Mouse (Mus musculus): ENCODE measurements around the gene Il20ra. TPM values are rescaled to one million over a fixed set of nuclear protein-coding genes. Genes with fewer than 3 reads are reported as not detected.
A peak's percentile ranks its signal among the peaks of the same experiment; 100 is the strongest.

Gene Il20ra
- polyA plus RNA-seq, 1 experiment = not detected

DNA sequence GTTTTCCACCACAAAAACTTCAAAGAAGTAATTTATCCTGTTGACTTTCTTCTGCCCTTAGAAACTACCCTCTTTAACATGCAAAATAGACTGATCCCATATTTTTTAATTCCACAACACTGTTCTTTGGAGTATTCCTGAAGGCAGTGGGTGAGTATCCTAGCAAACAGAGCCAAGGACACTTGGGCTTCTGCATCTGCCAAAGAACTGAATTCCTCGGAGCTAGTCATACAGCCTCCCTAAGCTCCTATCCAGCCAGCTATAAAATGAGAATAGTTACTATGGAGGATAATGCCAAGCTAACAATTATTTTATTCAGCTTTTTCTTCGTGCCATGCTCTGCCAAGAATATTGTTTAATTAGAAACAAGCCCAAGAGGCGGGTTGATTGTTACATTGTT, 9.9 kb downstream of the Il20ra start:
- no peak for TF ChIP-seq GATA1 (IDR thresholded peaks at IDR 0.05; ENCODE audit: low read length)

DNA sequence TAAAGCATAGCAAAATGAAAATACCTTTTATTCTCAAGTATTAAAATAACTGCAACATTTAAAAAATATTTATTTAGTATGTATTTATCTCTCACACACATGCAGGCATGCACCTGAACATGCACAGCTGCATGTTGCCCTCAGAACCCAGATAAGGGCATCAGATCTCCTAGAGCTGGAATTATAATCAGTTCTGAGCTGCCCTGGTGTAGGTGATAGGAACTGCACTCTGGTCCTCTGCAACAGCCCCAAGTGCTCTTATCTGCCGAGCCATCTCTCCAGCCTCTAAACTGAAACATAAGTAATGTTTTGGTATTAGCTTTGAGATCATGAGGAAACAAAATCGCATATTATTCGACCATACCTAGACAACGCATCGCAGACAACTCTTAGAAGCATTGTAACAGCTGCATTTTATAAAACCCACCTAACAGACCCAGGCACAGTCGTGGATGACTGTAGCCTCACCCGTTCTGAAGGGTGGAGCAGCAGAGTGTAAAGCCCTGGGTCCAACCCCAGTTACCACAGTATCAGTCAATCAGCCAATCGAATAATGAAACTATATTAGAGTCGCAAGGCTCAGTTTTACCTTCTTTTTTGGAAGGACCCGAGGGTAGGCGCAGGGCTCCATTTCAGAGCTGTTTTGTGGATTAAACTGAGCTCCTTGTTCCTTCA, 11.9 kb downstream of the Il20ra start:
- TF ChIP-seq GATA1 (IDR thresholded peaks at IDR 0.05; ENCODE audit: low read length) = peak; percentile 17

DNA sequence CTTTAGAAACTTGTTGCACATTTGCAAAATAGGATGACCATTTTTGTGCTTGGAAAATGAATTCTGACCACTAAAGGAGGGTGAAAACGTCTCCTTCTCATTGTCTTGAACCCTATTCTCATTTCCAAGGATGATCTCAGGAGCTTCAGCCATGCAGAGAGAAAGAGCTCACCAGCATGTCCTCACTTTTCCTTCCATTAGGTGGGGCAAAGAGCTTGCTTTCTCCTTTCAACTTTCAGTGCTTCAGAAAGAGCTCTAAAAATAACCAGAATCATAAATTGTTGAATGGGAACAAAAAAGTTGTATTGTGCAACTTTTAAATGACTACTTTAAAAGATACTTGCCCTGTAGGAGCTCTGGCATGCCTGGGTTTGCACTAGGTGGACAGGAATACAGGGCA, 33.3 kb downstream of the Il20ra start:
- no peak for TF ChIP-seq GATA1 (IDR thresholded peaks at IDR 0.05; ENCODE audit: low read length)

DNA sequence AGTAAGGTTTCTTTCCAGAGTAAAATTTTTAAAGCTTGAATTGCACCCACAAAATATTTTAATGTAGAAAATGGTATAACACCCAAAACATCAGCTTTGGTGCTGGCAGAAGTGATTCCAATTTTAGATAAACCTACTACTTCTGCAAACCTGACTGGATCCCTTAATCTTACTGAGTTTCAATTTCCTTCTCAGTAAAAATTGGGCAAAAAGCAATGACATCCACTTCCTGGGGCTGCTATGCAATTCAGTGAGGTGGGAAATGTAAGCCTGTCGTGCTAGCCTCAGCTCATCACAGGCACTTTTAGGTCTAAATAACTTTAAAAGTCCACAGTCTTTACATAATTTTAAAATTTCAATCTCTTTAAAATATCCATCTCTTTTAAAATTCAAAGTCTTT, 33.8 kb downstream of the Il20ra start:
- no peak for TF ChIP-seq GATA1 (IDR thresholded peaks at IDR 0.05; ENCODE audit: low read length)

DNA sequence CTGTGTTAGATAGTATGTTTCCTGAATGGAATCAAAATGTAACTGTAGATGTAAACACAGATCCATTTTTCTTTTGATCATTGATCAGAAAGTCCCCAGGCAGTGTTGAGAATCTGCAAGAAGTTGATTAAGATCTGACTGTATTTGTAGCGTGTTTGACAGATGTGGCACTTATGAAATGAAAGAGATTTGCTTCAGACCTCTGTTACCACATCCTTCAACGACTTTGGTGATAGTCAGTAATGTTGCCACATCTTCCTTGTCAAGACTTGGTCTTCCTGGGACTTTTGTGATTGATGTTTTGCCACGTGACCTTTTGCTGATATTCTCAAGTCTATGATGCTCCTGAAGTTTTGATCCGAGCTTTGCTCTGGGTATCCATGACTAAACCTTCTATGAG, 35.3 kb downstream of the Il20ra start:
- TF ChIP-seq GATA1 (IDR thresholded peaks at IDR 0.05; ENCODE audit: low read length) = no peak

DNA sequence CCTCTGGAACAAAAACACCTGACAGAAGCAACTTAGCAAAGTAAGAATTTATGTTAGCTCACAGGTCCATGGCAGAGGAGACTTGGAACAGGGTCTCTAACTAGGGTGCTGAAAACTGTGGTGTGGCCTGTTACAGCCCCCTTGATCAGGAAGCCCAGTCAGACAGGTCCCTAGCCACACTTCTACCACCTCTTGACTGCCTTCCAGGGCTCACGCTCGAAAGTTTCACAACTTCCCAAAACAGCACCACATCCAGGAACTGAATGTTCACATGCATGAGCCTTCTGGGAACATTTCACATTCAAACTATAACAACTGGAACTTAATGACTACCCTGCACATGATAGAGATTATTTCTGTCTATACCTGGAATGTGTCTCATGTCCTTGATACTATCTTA, 53.1 kb downstream of the Il20ra start:
- no peak for TF ChIP-seq GATA1 (IDR thresholded peaks at IDR 0.05; ENCODE audit: low read length)

DNA sequence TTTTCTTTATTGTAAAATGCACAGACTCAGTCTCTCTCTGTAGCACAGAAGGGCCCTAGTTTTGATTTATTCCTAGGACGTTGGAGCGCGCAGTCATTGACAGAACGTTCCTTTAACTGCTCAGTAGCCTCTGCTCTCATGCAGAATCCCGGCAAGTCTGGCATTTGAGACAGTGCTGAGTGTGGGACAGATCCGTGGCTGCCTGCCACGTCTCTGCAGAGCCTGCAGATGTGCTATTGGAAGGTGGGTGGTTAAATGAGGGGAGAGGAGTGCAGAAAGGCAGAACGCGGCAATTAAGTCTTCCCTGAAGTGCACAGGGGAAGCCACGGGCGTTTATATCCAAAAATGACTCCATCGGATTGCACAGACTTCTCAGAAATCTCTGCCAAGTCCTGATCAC, 66.7 kb downstream of the Il20ra start:
- no peak for TF ChIP-seq GATA1 (IDR thresholded peaks at IDR 0.05; ENCODE audit: low read length)

DNA sequence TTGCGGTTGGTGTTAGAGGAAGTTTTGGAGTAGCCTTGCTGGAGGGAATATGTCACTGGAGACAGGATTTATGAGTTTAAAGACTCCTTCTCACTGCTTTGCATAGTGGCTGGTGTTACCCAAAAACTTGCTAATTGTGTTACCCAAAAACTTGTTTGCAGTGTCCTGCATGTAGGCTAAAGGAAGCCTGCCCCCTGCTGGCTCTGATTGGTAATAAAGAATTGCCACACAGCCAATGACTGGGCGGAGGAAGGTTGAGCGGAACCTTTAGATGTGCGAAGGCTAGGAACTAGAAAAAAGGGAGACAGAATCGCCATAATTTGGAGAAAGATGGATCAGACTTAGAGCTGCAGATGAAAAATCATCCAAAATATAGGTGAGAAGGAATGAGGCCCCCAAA, 69.0 kb downstream of the Il20ra start:
- no peak for TF ChIP-seq GATA1 (IDR thresholded peaks at IDR 0.05; ENCODE audit: low read length)

DNA sequence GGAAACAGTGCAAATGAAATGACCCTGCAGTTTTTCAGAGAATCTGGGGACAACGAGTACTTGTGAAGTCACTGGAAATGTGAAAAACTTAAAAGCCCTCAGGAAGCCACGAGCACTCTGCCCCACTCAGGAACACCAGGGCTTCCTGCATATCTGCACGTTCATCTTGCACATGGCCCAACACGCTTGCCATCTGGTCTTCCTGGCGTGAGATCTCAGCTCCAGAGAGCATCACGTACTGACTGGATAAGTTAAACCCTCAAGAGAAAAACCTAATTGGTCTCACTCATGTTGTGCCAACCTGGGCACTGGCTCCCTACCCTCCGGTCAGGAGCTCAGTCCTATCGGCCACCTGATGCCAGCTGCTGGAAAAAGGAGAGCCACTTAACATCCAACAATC, 82.6 kb downstream of the Il20ra start:
- TF ChIP-seq GATA1 (IDR thresholded peaks at IDR 0.05; ENCODE audit: low read length) = no peak

DNA sequence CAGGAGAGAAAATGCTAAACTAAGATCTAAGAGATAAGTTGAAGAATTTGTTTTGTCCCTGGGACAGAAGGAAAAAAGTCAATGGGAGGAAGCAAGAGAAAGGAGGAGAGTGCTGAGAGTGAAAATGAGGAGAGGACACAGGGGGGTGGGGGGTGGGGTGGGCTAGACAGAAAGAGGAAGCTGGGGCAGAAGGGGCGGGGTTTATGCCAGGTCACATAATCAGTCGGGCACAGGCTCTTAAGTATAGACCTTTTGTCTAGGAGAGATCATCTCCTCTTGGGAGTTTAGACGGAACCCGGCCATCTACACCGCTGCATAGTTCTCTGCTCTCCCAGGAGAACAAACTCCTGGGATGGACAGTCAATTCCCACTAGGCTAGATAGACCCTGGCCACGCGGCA, 90.6 kb downstream of the Il20ra start:
- TF ChIP-seq GATA1 (IDR thresholded peaks at IDR 0.05; ENCODE audit: low read length) = no peak

DNA sequence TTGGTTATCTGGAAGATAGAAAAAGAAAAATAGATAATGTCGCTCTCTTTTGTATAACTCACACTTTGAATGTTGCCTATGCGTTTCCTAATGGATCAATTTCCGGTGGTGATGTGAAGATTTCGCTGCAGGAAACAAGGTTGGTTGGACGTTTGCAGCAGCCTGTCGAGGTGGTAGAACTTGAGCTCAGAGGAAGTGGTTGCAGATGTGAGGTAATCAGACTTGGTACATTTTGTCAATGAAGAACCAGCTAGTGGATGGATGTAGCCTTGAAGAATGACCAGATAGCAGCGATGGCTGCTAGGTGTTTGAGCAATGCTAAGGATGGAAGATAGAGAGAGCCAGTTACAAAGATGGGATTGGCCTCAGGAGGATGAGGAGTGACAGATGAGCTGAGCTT, 92.4 kb downstream of the Il20ra start:
- TF ChIP-seq GATA1 (IDR thresholded peaks at IDR 0.05; ENCODE audit: low read length) = no peak

Other genes with a start within 250 kb of the Il20ra start
- gene Ifngr1, start 120.6 kb upstream of the Il20ra start, polyA plus RNA-seq (2012) = 1.5 and 1.7 TPM in 2 replicates
- not detected in 2 replicates for gene Il22ra2, start 90.6 kb upstream of the Il20ra start, polyA plus RNA-seq (2012)
- gene Slc35d3, start 138.9 kb downstream of the Il20ra start, polyA plus RNA-seq (2012) = not detected in 2 replicates
- 18.1 and 30.9 TPM in 2 replicates for gene Pex7, start 195.1 kb downstream of the Il20ra start, polyA plus RNA-seq (2012)
- gene Map3k5, start 221.9 kb downstream of the Il20ra start, polyA plus RNA-seq (2012) = 0.05 and 0.11 TPM in 2 replicates